Mouse (Mus musculus) stomach, postnatal 0 days (tissue): ENCODE results near the gene Pik3c2a.

Experiments
- CTCF ChIP-seq: IDR thresholded peaks from 2 replicates; pipeline ENCODE4 v1.5.1; 2016; ENCODE audit warnings: antibody characterized with exemption, low read depth, mild to moderate bottlenecking, moderate library complexity
- EP300 ChIP-seq: optimal IDR thresholded peaks from 2 replicates; pipeline ENCODE3; 2016; ENCODE audit warnings: antibody characterized with exemption

- TF ChIP-seq CTCF (peak; percentile 97), EP300 (no peak)
Observed at GRCm38 (mm10) chr7:116323331-116323964, 119.8 kb downstream of the Pik3c2a start.
